Mouse (Mus musculus) thymus, adult 2 months (tissue): ENCODE results near the gene Tspan32. TPM values are rescaled to one million over a fixed set of nuclear protein-coding genes. Genes with fewer than 3 reads are reported as not detected.

ENCODE experiments used
- DNase-seq: peaks from one replicate; pipeline ENCODE4 v3.0.0; 2021
- H3K27ac ChIP-seq: fragments of 200-500 bp; 2 replicates; pipeline ENCODE4 v1.5.1; 2012; ENCODE audit warnings: low read length, control low read depth; ENCODE audit not compliant: control insufficient read depth, insufficient read depth
- H3K27me3 ChIP-seq: fragments of 200-500 bp; 2 replicates; pipeline ENCODE4 v1.6.1; 2012; ENCODE audit warnings: mild to moderate bottlenecking, low read length, moderate library complexity, mixed read lengths; ENCODE audit not compliant: control insufficient read depth, insufficient read depth
- H3K36me3 ChIP-seq: fragments of 200-500 bp; 2 replicates; pipeline ENCODE4 v1.6.1; 2012; ENCODE audit warnings: mild to moderate bottlenecking, low read length, moderate library complexity; ENCODE audit not compliant: control insufficient read depth, insufficient read depth
- H3K4me1 ChIP-seq: fragments of 200-500 bp; replicated peaks from 2 replicates; pipeline ENCODE4 v1.6.1; 2012; ENCODE audit warnings: low read length; ENCODE audit not compliant: control insufficient read depth, insufficient read depth
- H3K4me3 ChIP-seq: fragments of 200-500 bp; 2 replicates; pipeline ENCODE4 v1.5.1; 2012; ENCODE audit warnings: mild to moderate bottlenecking, low read length, control low read depth, moderate library complexity; ENCODE audit not compliant: control insufficient read depth, insufficient read depth
- CTCF ChIP-seq: fragments of 200-500 bp; IDR thresholded peaks from 2 replicates; pipeline ENCODE4 v1.5.1; 2012; ENCODE audit warnings: mild to moderate bottlenecking, control low read depth, low read length, moderate library complexity, borderline replicate concordance; ENCODE audit not compliant: control insufficient read depth, poor library complexity, insufficient read depth; ENCODE audit errors: extremely low read depth
- POLR2A ChIP-seq: fragments of 200-500 bp; IDR thresholded peaks from 2 replicates; pipeline ENCODE4 v1.6.1; 2012; ENCODE audit warnings: mild to moderate bottlenecking, low read length, control low read depth, moderate library complexity; ENCODE audit not compliant: control insufficient read depth, poor library complexity, insufficient read depth; ENCODE audit errors: extremely low read depth
- WGBS: fragments of 180-500 bp; shearing (Covaris S2); methylation state at CpG from one replicate; pipeline ENCODE4 v1.1.7; 2018; 5-methylcytosine and 5-hydroxymethylcytosine counted together
- polyA plus RNA-seq: library from polyadenylated mRNA; depleted of rRNA; stranded (reverse); fragments of >200 nt; gene quantifications from 2 replicates; pipeline ENCODE4 v1.2.3, GENCODE M21; 2012

The Tspan32 gene
- polyA plus RNA-seq, 1 experiment = 92.3 TPM

DNA sequence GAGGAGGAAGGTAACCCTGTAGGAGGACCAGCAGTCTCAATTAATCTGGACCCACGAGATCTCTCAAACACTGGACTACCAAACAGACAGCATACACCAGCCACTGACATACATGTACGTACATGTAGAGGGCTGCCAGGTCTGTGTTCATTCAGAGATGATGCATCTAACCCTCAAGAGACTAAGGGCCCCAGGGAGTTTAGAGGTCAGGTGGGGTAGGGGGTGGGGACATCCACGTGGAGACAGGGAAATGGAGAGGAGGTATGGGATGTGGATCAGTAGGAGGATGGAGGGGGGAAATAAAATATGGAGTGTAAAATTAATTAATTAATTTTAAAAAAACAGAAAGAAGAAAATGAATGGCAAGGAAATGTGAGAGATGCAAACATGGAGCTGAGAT is 31.9 kb downstream of the Tspan32 start:
- no peaks in the 10 kb centered on the region for H3K27me3 ChIP-seq
- 88% methylated on average over 3 of the region's 3 CpGs for WGBS
- H3K36me3 ChIP-seq = no peaks in the 10 kb centered on the region
- H3K27ac ChIP-seq = no peak overlapping the region
- H3K4me1 ChIP-seq = no peaks in the 10 kb centered on the region; the same call in 1 of the 2 replicates
- TF ChIP-seq CTCF = no peak
- no peak for TF ChIP-seq POLR2A
- no peak for DNase-seq
- no peak overlapping the region for H3K4me3 ChIP-seq

DNA sequence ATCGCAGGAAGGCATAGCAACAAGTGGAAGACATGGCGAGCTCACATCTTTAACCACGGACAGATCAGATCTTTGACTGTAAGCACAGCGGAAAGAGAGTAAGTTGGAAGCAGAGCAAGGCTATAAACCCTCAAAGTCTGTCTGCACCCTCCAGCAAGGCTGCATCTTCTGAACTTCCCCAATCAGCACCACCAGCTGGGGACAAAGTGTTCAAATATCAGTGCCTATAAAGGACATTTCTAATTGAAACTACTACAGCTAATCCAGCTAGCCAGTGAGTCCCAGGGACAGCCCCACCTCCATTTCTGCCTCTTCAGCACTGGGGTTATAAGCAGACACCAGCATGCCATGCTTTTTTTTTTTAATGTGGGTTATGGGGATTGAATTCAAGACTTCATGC is 32.5 kb downstream of the Tspan32 start:
- Histone ChIP-seq H3K36me3 (no peaks in the 10 kb centered on the region), H3K4me3 (no peak overlapping the region), H3K27ac (no peak overlapping the region), H3K27me3 (no peaks in the 10 kb centered on the region), H3K4me1 (no peaks in the 10 kb centered on the region; the same call in 1 of the 2 replicates)
- TF ChIP-seq POLR2A (no peak), CTCF (no peak)
- DNase-seq = no peak
- WGBS = 40% methylated on average over 4 of the region's 4 CpGs

- Histone ChIP-seq H3K27ac (no peak overlapping the region), H3K27me3 (no peaks in the 10 kb centered on the region), H3K4me1 (no peaks in the 10 kb centered on the region; the same call in 1 of the 2 replicates), H3K36me3 (no peaks in the 10 kb centered on the region), H3K4me3 (no peak overlapping the region)
- DNase-seq = no peak
- 53% methylated on average over 3 of the region's 3 CpGs for WGBS
- no peak for TF ChIP-seq CTCF
- no peak for TF ChIP-seq POLR2A
Measured at GRCm38 (mm10) chr7:143038174-143038931, 33.5 kb downstream of the Tspan32 start.

DNA sequence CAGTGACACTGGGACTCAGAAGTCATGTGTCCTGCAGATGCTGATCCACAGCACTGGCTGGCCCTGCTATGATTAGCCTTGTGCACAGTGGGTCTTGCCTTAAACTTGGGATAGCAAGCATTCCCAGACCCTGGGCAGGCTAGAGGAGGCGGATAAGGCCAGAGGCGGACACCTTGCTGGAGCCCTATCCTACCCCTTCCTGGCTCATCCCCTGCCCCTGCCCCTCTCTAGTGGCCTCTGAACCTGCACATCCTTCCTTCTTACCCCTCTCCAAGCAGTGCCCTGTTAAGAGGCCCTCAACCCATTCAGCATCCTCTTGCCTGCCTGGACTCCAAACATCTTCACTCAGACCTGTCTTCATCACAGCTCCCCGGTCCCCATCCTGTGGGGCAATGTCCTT is 35.7 kb downstream of the Tspan32 start:
- Histone ChIP-seq H3K27me3 (no peaks in the 10 kb centered on the region), H3K4me3 (no peak overlapping the region), H3K36me3 (no peaks in the 10 kb centered on the region), H3K4me1 (no peaks in the 10 kb centered on the region; the same call in 1 of the 2 replicates), H3K27ac (no peak overlapping the region)
- no peak for DNase-seq
- 100% methylated on average over 3 of the region's 3 CpGs for WGBS
- TF ChIP-seq POLR2A = no peak
- TF ChIP-seq CTCF = no peak

DNA sequence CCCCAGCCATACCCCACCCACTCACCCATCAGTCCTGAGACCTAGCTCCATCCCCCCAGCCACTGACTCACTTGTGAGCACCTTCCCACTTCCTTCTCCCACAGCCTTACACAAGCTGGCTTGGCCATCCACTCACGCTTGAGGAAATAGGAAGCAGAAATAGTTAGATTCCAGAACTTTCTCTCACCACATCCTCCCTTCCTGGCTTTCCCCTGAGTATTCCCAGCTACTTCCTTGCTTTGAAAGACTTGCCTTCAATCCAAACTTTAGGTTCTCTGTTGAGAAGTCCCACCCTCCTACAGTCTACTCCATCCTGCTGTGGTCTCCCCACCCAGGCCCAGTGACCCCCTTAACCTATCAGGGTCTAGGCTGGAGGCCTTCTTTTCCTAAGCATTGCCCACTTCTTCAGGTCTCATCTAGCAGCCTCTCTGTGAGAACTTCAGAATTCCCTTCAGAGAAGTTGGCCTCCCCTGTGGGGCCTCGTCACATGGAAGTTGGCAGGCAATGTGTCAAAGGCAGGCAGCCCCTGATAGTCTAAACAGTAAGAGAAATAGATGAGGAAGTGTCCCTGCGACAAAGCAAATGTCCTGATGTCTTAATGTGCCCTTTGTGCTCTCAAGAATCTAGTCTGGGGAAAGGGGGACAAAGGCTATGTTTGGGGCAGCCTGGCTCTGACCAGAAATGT is 36.4 kb downstream of the Tspan32 start:
- DNase-seq = no peak
- Histone ChIP-seq H3K4me1 (no peaks in the 10 kb centered on the region; the same call in 1 of the 2 replicates), H3K27ac (no peak overlapping the region), H3K4me3 (no peak overlapping the region), H3K36me3 (no peaks in the 10 kb centered on the region), H3K27me3 (no peaks in the 10 kb centered on the region)
- WGBS = 84% methylated on average over 3 of the region's 3 CpGs
- TF ChIP-seq POLR2A (no peak), CTCF (no peak)

DNA sequence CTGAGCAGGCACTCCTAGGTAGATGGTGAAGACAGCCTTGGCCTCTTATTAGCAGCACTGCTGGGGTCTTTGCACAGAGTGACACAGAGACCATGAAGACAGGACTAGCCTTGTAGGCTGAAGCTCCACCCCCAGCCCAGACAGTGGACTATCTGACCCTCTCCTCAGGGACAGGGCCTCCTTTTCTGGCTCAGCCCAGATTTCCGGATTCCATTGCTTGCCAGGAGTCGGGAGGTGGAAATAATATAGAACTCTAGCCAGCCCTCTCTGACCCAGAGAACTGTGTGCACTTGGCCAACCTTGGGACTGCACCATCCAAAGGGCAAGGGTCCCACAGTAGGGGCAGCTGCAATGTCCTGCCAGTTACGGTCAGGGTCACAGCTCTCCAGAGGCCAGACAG is 37.2 kb downstream of the Tspan32 start:
- TF ChIP-seq CTCF (no peak), POLR2A (no peak)
- WGBS = 96% methylated on average over 3 of the region's 3 CpGs
- no peak overlapping the region for H3K4me3 ChIP-seq
- no peaks in the 10 kb centered on the region; the same call in 1 of the 2 replicates for H3K4me1 ChIP-seq
- no peak for DNase-seq
- H3K27me3 ChIP-seq = no peaks in the 10 kb centered on the region
- H3K27ac ChIP-seq = no peak overlapping the region
- H3K36me3 ChIP-seq = no peaks in the 10 kb centered on the region
